Mouse (Mus musculus) fibroblast of lung, adult 2 months (primary cell): ENCODE results near the gene Ccnd3.
"Not testable (repeated sequence)": the region's sequence is repeated elsewhere in the genome, so short reads cannot be mapped to it uniquely, and the experiment has no call there.

Source experiments
- DNase-seq: peaks from one replicate; pipeline ENCODE4 v3.0.0-alpha.2; 2011; ENCODE audit warnings: low read depth

Gene Ccnd3

DNA sequence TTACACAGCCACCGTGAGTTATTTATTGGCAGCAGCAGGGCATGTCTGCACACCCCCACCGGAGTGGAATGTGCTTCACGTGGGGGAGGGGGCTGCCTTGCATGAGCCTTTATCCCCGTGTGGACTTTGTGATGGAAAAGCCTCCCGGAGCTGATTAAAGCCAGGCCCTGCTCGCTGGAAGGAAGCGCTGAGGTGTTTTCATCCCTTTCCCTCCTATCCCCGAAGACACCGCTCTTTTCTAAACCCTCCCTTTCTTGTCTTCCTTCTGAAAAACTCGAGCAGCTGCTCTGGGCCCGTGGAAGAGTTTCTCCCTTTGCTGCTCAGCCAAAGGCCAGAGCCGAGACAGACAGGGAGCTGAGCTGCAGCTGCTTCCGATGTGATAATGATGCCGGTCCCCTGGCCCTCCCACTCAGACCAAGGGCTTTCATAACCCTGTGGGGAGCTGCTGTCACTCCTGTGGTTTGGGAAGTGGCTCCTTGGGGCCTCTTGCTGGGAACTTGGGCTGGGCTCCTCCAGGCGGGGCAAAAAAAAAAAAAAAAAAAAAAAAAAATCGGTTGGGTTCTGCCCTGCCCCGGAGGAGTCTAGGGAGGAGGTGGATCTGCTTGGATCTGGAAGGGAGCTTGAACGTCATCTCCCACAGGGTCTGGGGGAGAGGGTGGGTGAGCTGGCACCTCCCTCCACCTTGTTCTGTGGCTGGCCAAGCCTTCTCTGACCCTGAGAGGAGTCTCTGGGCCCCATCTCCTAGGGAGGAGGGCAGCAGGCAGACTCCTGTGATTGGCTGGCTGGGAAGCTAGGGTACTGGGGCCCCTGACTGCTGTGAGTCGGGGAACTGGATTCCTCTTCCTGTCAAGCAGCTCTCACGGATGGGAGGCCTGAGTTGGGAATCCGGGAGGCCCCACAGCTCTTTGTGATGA, 90.7 kb downstream of the Ccnd3 start:
- peak; percentile 63 for DNase-seq

DNA sequence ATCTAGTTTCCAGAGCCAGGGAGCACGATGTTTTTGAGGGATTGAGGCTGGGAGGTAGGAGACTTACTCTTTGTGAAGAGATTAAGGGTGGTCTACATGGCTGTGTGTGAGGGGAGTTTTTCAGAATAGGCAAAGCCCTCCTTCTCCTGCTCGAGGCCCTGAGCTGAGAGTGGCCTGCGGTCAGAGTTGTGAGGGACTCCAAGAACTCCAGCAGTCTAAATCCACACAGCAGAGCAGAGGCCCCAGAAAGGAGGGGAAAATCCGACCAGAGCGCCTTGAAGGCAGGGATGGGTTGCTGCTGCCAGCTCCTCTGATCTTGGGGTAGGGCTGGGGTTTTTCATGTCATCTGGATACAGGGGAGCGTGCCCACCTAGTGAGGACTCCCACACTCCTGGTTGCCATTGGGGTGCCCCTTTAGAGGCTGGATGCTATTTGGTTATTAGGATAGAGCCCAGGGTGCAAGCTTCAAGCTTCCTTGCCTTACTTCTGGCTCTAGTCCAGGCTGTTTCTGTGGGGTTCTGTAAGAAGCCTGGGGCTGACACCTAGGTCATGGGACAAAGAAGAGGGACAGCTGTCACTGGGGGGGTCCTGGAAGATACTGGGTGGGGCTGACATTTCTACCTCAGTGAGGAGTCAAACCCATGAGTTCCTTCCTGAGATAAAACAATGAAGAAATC, 91.4 kb downstream of the Ccnd3 start:
- no peak for DNase-seq

DNA sequence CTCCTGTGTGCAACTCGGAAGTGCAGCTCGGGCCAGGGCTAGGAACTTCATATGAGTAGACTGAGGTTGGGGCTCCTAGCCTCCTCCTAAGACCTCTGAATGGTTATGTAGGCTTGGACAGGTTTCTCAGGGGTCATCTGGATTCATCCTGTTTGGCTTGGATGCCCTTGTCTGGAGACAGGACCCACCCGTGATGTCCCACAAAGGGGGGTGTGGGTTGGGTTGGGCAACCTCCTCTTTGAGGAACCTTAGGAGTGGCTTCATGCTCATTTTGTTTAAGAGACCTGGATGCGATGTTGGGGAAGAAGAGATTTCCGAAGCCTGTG, 92.0 kb downstream of the Ccnd3 start:
- DNase-seq = no peak

DNA sequence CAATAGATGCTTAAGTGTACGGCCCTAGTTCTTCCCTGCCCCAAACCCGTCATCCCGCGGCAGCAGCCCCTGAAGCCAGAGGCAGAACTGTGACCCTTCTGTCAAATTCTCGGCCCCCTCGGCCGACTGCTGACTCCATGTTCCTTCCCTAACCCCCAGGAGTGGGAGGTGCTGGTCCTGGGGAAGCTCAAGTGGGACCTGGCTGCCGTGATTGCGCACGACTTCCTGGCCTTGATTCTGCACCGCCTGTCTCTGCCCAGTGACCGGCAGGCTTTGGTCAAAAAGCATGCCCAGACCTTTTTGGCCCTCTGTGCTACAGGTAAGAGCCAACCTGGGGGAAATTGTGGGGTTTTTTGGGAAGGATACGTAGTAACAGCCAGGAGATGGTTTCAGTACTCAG, 92.4 kb downstream of the Ccnd3 start:
- DNase-seq = no peak

DNA sequence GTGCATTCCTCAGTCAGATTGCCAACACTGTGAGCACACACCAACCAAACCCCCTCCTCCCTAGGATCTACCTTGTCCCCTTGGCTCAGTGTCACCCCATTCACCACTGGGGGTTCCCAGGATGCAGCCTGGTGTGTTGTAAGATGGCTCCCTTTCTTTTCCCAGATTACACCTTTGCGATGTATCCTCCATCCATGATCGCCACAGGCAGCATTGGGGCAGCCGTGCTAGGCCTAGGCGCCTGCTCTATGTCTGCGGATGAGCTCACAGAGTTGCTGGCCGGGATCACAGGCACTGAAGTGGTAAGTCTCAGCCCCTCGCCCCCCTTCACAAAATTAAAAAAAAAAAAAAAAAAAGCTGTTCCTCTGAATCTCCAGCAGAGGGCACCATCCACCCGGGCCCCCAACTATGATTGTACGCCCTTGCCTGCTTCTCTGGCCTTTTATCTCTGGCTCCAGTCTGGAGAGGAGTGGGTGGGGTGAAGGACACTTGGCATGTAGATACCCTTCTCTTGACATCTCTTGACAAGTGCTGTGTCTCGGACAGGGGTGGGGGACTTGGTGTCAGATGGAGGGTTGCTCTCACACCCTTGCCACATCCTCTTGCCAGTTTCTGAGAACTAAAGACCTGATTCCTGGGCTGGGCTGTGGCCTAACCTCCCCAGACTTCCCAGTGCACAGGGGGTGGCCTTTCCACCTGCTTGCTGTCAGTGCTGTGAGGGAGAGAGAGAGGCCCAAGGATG, 93.2 kb downstream of the Ccnd3 start:
- DNase-seq = no peak

DNA sequence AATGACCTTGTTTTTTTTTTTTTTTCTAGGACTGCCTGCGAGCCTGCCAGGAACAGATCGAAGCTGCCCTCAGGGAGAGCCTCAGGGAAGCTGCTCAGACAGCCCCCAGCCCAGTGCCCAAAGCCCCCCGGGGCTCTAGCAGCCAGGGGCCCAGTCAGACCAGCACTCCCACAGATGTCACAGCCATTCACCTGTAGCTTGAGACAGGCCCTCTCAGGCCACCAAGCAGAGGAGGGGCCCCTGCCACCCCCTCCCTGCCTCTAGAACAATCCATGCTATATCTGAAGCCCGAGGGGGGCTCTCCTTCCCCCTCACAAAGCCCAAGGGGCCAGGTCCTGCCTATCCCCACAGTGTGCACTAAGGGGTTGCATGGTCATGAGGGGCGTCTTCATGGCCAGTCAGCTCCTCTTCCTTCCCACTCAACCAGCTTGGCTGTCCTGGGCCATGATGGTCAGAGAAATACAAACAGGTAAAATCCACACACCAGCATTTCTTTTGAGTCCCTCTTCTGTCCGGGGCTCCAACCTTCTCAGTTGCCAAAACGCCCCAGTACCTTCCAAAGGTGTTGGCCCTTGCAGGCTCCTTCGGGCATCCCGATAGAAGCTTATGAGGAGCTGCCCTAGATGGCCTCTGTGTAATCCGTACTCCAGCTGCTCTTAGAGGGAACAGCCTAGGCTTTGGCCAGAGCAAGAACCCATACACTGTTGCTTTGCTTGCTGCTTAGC, 93.9 kb downstream of the Ccnd3 start:
- DNase-seq = not testable (repeated sequence)

DNA sequence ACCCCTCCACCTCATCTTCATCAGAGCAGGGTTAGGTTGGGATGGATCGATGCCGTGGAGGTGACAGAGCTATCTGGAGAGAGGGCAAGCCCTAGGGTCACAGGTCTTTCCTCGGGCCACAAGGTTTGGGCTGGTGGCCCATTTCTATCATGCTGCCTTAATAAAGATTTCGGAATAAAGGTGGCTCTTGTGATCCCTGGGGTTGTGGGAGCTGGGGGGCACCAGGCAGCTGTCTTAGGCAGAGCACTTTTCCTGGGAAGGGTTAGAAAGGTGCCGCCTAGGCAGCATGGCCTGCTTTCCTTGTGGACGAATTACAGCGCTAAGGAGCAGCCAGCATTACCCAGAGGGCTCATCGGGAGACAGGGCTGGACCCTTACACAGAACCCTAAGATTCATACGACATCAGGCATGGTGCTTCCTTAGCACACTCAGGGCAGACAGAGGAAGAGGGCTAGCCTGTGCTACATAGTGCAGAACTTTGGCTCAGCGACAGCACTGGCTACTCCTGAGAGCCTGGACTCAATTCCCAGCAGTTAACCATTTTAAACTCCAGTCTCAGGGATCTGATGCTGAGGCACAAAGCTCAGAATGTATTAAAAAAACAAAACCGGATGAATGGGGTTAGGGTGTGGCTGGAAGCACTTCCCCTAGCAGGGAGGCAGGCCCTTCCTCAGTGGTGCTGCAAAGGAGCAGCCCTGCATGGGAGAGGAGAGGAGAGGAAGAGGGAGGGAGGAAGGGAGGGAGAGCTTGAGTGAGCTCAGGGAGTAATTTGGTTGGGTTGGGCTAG, 94.9 kb downstream of the Ccnd3 start:
- no peak for DNase-seq

DNA sequence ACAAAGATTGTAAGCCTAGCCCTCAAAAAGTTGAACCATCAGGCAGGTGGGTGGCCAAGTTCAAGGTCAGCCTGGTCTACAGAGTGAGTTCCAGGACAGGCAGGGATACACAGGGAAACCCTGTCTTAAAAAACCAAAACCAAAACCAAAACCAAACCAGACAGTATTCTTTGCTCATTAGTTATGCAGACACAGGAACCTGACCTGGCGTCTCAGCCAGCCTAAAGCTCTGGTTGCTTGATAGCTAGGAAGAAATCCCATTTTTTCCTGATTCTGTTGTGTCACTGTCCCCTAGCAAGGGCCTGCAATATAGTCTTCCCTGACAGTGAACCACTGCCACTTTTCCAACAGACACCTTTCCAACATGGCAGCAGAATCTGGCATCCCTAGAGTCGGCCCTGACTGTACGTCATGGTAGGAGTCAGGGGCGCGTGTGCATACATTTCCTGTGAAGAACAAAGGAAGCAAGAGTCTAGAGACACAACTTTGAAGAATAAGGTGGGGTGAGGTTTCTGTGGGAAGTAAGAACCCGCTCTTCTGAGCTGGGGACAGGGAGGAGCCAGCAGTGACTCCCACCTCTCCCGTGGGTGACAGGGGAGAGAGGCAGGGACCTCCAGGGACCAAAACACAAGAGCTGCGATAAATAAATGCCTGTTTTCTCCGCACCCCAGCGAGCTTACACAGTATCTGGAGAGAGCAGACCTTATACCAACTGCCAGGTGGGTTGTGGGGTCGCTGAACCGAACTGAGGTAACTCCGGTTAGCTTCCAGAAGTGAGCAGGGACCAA, 95.9 kb downstream of the Ccnd3 start:
- DNase-seq = no peak

DNA sequence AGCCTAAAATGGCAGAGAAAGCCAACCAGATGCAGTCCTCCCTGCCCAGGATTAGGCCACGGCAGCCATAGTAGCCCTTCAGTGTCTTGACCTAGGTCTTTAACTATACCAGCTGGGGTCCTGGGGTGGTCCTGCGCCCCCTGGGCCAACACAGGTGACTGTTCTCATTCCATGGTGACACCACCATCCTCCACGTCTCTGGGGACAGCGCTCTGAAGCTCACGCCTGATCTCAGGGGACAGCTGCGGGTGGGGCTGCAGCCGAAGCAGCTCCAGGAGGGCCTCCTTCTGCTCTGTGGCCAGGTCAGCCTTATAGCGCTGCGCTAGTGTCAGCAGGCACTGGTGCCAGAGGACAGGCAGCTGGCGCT, 96.5 kb downstream of the Ccnd3 start:
- DNase-seq = no peak

DNA sequence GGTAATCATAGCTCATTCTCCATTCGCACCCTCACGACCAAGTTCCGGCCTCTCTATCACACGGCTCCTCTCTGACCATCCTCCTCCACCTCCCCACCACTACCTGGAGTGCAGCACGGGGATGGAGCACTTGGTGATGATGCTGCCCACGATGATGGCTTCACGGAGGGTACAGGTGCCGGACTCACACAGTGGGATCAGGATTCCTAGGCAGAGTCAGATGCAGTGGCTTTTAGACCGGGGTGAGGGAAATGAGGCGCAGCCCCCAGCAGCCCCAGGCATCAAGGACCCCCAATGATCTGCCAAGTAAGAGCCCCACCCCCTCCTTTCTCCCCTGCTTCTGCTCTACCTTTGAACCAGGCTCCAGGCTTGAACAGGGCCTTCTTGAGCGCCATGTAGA, 97.4 kb downstream of the Ccnd3 start:
- no peak for DNase-seq

DNA sequence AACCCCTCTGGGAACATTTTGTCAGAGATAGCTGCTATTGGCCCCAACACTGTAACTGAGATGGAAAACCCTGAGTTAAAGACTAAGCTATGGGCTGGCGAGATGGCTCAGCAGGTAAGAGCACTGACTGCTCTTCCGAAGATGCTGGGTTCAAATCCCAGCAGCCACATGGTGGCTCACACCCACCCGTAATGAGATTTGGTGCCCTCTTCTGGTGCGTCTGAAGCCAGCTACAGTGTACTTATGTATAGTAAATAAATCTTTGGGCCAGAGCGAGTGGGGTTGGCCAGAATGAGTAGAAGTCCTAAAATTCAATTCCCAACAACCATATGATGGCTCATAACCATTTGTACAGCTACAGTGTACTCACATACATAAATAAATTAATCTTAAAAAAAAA, 101.4 kb downstream of the Ccnd3 start:
- DNase-seq = no peak

DNA sequence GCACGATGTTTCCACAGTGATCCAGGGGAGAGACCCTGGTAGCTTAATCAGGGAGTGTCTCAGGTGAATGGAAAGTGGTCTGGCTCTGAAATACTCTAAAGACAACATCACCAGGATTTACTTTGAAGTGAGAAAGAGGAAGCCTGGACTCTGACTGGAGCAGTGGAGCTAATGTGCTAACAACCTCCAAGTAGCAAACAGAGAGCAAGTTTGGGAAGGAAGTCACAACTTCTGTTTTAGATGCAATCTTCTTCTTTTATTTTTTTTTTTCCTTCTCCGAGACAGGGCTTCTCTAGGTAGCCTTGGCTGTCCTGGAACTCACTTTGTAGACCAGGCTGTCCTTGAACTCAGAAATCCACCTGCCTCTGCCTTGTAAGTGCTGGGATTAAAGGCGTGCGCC, 104.3 kb downstream of the Ccnd3 start:
- DNase-seq = no peak

DNA sequence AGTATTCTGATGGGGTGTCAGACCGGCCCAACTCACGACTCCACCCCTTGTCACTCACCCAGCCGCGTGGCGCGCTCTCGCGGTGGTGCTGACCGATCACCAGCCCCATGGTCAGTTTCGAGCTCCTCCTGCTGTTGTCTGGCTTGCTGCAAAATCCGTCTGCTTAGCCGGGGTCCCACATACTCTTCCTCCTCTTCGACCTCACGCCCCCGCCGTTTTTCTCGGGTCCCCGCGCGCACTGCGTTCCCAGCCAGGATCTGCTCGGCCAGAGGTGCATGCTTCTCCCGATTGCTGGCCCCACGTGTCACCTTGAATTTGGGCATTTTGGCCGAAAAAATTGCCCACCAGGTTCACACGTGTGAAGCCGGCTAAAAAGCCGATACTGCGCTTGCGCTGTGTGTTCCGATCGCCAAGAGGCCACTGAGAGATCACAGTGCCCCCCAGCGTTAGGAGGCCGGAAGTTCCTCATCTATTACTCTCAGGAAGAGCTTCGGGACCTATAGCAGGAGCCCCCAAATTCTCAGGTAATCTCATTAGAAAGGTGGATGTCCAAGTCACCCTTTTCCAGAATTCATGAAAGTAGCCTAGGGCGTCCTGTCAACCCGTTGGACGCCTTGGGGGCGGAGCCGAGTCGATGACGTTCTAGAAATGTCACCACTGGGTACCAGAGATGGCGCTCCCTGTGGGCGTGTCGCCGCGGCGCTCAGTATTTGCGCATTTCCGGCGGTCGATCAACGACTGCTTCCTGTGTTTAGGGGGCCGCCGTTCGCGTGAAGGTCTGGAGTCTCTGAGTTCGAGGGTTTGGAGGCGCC, 106.2 kb downstream of the Ccnd3 start, which contains the start of the genes Bysl, Med20 and Gm20517:
Bysl (minus strand) TSS at position 644 of the 812 bp plus-strand sequence.
Med20 (plus strand) TSS at position 734 of the 812 bp plus-strand sequence.
Gm20517 (plus strand) TSS at position 741 of the 812 bp plus-strand sequence.
- peak; percentile 86 for DNase-seq

DNA sequence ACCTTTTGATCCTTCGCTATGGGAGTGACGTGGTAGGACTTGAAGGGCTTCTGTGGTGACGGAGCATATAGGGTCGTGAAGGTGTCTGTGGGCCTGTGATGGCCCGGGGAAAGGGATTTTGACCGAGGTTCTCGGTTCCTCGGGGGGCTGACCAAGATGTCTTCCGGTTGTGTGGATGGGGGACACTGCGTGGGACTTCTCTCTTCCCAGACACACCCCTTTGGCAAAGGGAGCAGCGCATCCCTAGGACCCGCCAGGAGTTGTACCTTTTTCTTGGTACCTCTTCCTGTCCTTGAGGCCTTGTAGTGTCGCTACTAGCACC, 106.8 kb downstream of the Ccnd3 start:
- DNase-seq = no peak

DNA sequence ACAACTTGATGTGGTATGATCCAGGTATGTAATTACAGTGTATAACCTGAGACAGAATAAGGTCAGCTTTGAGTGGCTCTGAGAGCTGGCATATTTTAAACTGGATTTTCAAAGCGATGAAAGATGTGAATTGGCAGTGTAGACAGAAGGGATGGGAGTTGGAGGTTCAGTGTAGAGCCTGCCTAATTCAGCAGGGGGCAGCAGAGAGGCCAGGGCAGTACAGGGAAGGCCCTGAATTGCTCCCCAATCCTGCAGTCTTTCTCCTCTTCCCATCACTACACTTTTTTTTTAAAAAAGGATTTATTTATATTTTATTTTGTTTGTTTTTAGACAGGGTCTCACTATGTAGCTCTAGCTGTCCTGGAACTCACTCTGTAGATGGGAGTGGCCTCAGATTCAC, 109.2 kb downstream of the Ccnd3 start:
- no peak for DNase-seq

DNA sequence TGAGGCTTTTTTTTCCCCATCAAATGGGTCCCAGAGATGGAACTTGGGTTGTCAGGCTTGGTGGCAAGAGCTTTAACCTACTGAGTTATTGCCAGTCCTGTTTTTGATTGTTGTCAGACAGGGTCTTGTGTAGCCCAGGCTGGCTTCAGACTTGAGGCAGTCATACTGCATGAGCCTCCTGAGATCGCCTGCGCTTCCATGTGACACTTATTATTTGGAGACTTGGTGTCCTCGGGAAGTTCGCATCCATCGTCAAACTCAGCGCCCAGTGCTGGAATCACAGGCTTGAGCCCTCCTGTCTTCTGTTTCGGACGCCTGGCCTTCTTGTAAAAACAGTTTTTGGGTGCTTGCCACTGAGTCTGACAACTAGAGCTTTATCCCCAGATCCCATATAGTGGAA, 111.3 kb downstream of the Ccnd3 start:
- DNase-seq = no peak

DNA sequence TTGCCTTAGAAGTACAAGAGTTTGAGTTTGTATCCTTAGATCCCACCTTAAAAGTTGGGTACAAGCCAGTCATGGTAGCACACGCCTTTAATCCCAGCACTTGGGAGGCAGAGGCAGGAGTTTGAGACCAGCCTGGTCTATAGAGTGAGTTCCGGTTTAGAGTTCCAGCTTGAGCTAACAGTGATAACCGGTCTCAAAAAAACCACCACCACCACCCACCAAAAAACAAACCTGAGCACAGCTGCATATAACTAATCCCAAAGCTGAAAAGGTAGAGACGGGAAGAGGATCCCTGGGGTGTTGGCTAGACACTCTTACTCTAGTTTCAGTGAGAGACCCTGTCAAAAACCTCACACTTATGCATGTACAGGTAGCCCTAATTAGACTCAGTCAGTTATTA, 111.8 kb downstream of the Ccnd3 start:
- DNase-seq = no peak

DNA sequence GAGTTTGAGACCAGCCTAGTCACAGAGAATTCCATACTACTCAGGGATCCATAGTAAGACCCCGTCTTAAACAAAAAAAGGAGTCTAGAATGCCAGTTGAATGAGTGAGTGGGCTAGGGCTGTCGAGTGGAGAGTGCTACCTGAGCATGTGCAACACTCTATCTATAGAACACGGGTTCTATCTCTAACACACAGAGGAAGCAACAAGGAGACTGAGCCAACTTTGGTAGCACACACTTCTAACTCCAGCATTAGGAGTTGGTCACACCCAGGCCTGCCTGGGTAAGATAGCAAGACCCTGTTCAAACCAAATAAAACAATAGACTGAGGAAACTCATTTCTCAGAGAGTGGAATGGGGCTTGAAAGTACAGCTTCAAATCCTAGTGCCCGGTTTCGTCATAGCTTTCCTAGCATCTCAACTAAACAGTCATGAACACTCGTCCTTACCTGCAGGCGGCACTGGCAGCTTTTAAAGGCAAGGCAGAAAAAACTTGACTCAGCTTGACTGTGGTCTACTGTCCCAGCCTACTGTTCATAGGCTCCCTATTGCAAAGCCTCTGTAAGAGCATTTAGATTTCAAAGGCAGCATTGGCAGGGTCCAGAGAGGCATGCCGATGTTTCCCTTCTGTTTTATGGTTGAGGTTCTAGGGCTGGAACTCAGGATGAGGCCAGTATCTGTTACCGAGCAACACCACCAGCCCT, 112.9 kb downstream of the Ccnd3 start:
- no peak for DNase-seq
